Mouse (Mus musculus) 3T3-L1 (cell line): ENCODE measurements around the gene Acat3.
"Not testable (repeated sequence)": the region's sequence is repeated elsewhere in the genome, so short reads cannot be mapped to it uniquely, and the experiment has no call there.

Experiments used
- DNase-seq: peaks from one replicate; pipeline ENCODE4 v3.0.0-alpha.2; 2015; ENCODE audit warnings: low read depth, low spot score

Gene Acat3

GRCm38 (mm10) chr17:12940151-12940805 lies at the start of gene Acat3:
TSS of gene Acat3 (minus strand) at chr17:12940600.
- DNase-seq = peak; percentile 55

- peak; percentile 44 for DNase-seq
These were observed 47.7 kb upstream of the Acat3 start for GRCm38 (mm10) chr17:12988096-12988495.

- no peak for DNase-seq
These were observed 43.6 kb upstream of the Acat3 start for GRCm38 (mm10) chr17:12983988-12984387.

- DNase-seq = no peak
These were observed 38.1 kb upstream of the Acat3 start for GRCm38 (mm10) chr17:12978546-12978945.

- DNase-seq = no peak
These were observed 33.5 kb upstream of the Acat3 start for GRCm38 (mm10) chr17:12973851-12974250.

DNA sequence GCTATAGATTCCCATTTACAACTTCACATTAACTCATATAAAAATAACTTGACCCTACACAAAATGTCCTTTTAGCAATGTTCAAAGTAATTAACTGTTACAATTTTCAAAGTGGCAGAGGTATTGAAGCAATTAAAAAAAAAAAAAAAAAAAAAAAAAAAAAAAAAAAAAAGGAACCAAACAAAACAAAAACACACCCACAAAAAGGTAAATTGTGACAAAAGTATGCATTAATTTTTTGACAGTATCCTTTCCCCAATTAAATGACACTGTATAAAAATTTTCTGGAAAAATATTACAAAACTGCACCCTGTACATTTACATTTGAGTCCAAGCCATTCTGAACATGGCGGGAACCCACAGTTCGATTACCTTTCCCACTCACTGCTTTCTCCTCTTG lies 26.8 kb upstream of the Acat3 start:
- no peak for DNase-seq

DNA sequence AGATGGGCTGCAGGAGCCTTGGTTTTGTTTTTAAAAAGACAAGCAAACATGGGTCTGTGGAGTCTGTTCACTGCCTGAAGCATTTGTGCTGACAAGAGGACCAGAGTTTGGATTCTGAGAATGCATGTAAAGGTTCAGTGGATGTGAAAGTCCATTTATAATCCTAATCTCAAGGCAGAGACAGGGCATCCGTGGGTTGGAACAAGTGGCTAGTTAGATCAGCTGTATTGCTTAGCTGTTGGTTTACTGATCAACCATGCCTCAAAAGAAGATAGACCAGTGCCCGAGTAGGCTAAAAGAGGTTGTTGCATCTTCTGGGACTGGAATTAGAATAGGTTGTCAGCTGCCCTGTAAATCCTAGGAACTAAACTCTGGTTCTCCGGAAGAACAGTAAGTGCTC lies 23.1 kb upstream of the Acat3 start:
- no peak for DNase-seq

DNA sequence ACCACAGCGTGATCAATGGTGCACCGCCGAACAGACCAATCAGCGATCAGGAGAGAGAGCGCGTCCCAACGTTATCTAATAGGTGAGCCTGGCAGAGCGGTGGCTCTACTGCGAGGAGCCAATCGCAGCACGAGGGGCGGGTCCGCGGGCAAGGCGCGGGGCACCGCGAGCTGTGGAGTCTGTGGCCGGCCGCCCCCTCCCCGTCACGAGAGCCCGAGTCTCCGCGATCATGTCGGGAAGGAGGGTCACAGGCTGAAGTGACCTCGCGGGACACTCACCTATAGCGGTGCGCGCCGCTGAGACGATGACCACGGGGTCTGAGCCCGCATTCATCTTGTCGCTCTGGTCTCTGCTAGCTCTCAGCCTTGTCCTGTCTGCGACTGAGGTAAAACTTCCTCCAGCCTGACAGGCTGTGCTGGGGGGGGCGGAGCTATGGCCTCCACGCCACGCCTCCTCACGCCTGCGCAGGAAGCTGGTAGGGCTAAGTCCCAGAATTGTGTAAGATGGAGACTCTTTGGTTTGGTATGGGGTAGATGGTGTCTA lies 20.0 kb upstream of the Acat3 start, which contains the start of gene Acat2:
Acat2 (minus strand) TSS at position 417 of the 543 bp plus-strand sequence.
- DNase-seq = peak; percentile 95

DNA sequence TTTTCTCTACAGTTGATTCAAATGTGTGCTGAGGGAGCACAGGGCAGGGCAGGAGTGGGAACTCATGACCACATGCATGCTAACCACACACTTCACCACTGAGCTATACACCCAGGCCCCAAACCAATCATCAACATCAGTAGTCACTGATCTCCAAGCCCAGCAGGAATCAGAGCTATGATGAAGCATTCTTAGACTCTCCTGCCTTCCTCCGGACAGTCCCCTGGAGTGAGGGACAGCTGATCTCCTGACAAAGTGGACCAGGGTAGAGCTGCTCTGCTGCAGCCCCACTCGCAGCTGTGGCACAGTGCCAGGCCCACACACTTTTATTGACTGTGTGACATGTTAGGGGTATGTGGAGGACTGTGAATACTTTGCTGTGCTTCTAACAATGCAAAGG lies 19.0 kb upstream of the Acat3 start:
- not testable (repeated sequence) for DNase-seq

GRCm38 (mm10) chr17:12956664-12957063 lies 16.3 kb upstream of the Acat3 start:
- DNase-seq = no peak

- no peak for DNase-seq
These were observed 9.3 kb upstream of the Acat3 start for GRCm38 (mm10) chr17:12949669-12950068.

DNA sequence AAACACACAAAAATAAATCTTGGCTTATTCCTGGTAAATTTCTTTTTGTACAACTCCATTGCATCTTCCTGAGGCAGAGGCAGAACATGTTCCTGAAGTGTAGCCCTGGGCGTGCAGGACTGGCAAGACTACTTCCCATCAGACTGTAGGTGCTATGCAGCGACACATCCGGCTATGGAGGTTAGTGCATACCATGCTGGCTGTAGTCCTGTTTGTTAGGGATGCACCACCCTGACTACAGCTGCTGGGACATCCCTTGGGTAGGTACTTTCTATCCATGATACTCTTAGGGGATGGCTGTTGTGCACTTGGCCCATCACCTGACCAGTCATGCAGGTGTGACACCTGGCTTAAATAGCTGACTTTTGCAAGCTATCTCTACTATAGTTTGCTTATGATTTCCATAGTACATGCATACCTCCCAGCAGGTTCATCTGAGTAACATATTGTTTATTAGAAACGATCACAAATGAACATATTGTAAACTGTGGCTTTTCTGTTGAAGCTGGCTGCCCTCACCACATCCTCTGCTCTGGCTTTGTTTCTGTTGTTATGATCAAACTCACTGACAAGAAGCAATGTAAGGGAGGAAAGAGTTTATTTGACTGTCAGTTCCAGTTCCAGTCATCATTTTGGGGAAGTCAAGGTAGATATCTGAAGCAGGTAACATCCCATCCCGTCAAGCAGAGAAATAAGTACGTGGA lies 2.2 kb upstream of the Acat3 start:
- no peak for DNase-seq

DNA sequence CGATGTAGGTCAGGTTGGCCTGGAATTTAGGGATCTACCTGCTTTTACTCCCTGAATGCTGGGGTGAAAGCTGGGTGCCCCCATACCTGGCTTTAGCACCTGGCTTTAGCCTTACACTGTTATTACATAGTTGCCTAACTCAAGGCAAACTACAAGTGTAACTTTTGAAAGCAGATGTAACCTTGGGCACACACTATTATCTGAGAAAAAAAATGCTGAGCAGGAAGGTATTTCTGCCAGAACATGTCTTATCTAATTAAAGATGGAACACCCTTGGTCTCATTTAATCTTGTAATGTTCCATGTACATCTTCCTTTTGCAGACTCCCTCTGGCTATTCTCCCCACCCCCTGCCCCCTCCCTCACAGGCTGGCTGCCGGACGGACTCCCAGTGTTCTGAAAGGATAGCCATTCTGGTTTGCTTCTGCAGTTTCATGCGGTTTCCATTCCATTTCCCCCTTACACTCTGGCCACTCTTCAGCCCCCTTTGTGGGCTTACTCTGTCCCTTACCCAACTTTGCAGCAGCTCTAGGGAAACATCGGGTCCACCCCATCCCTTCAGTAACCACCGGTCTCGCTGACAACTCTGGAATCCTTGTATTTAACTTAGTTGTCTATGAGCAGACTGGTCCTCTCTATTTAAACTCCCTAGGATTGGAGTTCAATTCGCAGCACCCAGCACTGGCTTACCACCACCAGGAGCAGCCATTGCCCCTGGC lies 1.3 kb upstream of the Acat3 start:
- no peak for DNase-seq

- DNase-seq = not testable (repeated sequence)
These were observed 837 bp downstream of the Acat3 start for GRCm38 (mm10) chr17:12939377-12940148.

- no peak for DNase-seq
These were observed 2.3 kb downstream of the Acat3 start for GRCm38 (mm10) chr17:12938077-12938476.

DNA sequence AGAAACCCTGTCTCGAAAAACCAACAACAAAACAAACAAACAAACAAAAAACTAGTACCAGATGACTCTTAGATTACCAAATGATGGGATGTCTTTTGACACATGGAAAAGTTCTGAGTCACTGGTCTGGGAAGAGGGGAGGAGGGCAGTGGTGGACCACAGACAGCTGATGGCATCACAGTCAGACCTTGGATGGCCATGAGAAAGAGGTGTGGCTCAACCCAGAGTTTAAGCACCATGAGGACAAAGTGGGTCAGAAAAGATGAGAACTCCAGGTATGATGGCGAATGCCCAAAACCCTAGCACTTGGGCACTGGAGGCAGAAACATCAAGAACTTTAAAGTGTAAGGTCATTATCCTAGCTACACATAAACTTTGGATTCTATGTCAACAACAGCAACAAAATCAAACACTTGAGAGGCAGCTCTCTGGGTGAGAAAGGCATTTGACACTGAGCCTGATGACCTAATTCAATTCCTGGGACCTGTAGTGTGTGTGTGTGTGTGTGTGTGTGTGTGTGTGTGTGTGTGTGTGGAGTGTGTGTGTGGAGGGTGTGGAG lies 2.9 kb downstream of the Acat3 start:
- DNase-seq = peak; percentile 49

GRCm38 (mm10) chr17:12935719-12936118 lies 4.7 kb downstream of the Acat3 start:
- no peak for DNase-seq

DNA sequence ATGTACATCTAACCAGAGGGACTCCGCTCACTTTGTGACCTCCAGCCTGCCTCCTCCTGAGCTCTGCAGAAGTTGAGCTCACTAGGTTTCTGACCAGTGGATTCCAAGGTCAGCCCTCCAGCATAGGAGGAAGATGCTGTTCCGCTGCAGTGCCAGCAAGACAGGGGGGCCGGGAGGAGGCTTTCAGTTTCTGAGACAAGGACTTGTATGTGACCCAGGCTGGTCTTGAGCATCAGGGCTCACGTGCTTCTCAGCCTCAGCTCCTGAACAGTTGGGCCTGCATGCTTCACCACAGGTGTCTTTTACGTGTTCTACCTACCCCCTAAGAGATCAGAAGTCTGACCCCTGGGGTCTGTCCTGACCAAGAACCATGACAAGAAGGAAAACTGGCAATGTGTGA lies 8.8 kb downstream of the Acat3 start:
- not testable (repeated sequence) for DNase-seq

DNA sequence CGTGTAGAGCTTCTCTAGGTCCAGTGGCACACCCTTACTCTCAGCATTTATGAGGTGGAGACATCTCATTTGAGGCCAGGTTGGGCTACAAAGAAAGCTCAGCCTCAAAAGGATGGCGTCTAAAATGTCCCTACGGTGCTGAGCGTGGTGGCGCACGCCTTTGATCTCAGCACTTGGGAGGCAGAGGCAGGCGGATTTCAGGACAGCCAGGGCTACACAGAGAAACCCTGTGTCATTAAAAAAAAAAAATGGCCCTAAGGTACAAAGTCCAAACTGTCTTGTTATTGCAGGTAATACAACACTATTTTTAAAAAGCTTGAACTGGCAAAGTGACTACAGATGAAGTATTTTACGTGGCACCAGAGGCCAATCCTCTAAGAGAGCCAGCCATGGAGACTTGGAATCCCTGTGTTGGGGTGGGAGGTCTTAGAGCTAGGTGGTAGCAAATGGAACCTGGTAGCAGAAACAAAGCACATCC lies 14.7 kb downstream of the Acat3 start:
- no peak for DNase-seq

- DNase-seq = no peak
These were observed 15.4 kb downstream of the Acat3 start for GRCm38 (mm10) chr17:12925001-12925400.

DNA sequence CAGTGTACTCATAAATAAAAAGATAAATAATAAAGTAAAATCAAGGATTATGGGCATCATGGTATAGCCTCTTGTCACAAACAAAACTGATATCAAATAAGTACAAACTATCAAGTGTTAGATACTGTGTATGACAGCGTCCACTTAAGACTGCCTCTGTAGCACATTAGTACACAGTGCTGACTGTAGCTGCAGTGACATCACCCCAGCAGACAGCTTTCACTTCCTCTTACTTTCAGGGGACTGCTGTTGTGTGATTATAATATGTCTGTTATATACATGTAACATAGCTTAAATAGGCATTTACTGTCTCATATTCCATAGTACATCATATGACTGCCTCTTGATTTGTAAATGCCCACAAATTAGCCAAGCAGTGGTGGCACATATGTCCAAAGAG lies 19.3 kb downstream of the Acat3 start:
- DNase-seq = no peak
